Mouse (Mus musculus): ENCODE data around the gene S100a4. TPM values are rescaled to one million over a fixed set of nuclear protein-coding genes. Genes with fewer than 3 reads are reported as not detected.

The S100a4 gene
- total and polyA plus RNA-seq, 3 experiments, result 1.1 TPM; not detected in 2

DNA sequence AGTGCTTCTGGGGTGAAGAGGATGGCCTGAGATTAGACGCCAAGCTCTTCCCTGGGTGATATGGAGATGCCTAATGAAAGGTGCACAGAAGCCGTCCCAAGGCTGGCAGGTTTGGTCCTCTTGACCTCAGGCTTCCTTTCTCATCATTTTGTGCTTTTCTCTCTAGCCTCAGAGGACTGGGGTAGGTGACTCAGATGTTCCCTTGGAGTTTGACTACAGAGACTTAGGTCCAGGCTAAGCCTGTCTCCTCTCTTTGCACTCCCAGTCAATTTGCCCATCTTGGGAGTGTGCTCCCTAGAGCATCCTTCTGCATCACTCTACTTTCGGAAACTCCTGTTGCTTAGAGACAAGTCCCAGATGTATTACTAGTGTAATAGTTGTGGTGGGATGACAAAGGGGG lies 3.8 kb downstream of the S100a4 start:
- no peak overlapping the region for H3K9ac ChIP-seq (ENCODE audit: insufficient read depth, low read depth)
- H3K27ac ChIP-seq (ENCODE audit: insufficient read depth, low read depth), result no peak overlapping the region
- in situ Hi-C loops (cut with MboI; ENCODE audit: low pct_ligation_motif_present, low pct_unique_long_range_greater_than_20kb, low sequenced_read_pairs) (no loop called here), dilution Hi-C loops (cut with MboI; ENCODE audit: extremely low pct_ligation_motif_present, extremely low pct_unique_long_range_greater_than_20kb, low sequenced_read_pairs) (no loop called here)
- peaks cover 2% of the 10 kb centered on the region for H3K27me3 ChIP-seq (replicated peaks)
- no peak for DNase-seq (ENCODE audit: extremely low read depth)
- no peaks in the 10 kb centered on the region for H3K79me2 ChIP-seq (replicated peaks; ENCODE audit: control insufficient read depth, extremely low read depth, insufficient read depth, poor library complexity, severe bottlenecking)
- peaks cover 0 to 33% of the 10 kb centered on the region in 2 experiments; a peak in 2 of 4 replicates for H3K4me1 ChIP-seq (ENCODE audit: control insufficient read depth in 1 of 2, insufficient read depth in 2 of 2)
- H3K36me3 ChIP-seq (replicated peaks in 1 of 2; ENCODE audit: control insufficient read depth in 1 of 2, insufficient read depth in 1 of 2, low read length in 1 of 2), result no peaks in the 10 kb centered on the region
- TF ChIP-seq EP300 (IDR thresholded peaks at IDR 0.05; ENCODE audit: low read length), result no peak
- no peak for TF ChIP-seq POLR2AphosphoS2 (IDR thresholded peaks at IDR 0.05; ENCODE audit: low read depth, low read length)
- no peak for TF ChIP-seq KAT2A (IDR thresholded peaks at IDR 0.05; ENCODE audit: insufficient replicate concordance, low read length)
- no peak for TF ChIP-seq HCFC1 (IDR thresholded peaks at IDR 0.05; ENCODE audit: low read depth, low read length)
- no peak for TF ChIP-seq JUN (IDR thresholded peaks at IDR 0.05; ENCODE audit: insufficient read depth, low read depth, low read length)
- no peak for TF ChIP-seq POLR2A (IDR thresholded peaks at IDR 0.05; ENCODE audit: low read depth, low read length)
- no peak for TF ChIP-seq CHD2 (IDR thresholded peaks at IDR 0.05; ENCODE audit: low read length)
- no peak for TF ChIP-seq TCF12 (IDR thresholded peaks at IDR 0.05; ENCODE audit: low read depth, low read length)
- TF ChIP-seq ZC3H11A (IDR thresholded peaks at IDR 0.05; ENCODE audit: low read depth, low read length), result no peak
- no peak for TF ChIP-seq MAFK (IDR thresholded peaks at IDR 0.05; ENCODE audit: insufficient replicate concordance, low read length)
- TF ChIP-seq GABPA (IDR thresholded peaks at IDR 0.05; ENCODE audit: insufficient replicate concordance, low read depth, low read length), result no peak
- no peak for TF ChIP-seq BHLHE40 (IDR thresholded peaks at IDR 0.05; ENCODE audit: low read depth, low read length)
- H3K4me3 ChIP-seq (replicated peaks in 1 of 3; ENCODE audit: low read depth in 2 of 3, low read length in 2 of 3, poor library complexity in 1 of 3), result no peak overlapping the region
- H3K4me2 ChIP-seq (ENCODE audit: insufficient read depth, low read depth, poor library complexity, severe bottlenecking), result no peak overlapping the region
- no peaks in the 10 kb centered on the region for H3K9me3 ChIP-seq (replicated peaks; ENCODE audit: low read length)

DNA sequence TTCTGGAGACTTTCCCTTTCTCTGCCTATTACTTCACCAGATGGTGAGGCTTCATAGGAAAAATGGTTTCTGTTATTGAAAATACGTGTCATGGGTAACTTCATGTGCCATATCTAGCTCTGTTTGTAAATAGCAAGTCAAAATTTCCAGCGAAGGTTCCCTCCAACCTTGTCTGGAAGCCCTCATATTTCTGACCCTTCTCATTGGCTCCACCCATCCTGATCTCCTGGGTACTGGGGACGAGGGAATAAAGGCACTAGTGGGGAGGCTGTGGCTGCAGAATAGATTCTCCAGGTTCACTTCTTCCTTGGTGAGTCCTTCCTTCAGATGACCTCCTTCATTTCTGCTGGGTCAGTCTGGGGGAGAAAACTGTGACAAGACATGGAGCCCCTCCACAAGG lies 4.7 kb downstream of the S100a4 start, which contains the start of gene S100a5:
Gene S100a5, plus strand, starts transcription at position 301 of the 400 bp plus-strand sequence.
- in situ Hi-C loops (cut with MboI; ENCODE audit: low pct_ligation_motif_present, low pct_unique_long_range_greater_than_20kb, low sequenced_read_pairs), result no loop called here
- Histone ChIP-seq H3K36me3 (replicated peaks in 1 of 2; ENCODE audit: control insufficient read depth in 1 of 2, insufficient read depth in 1 of 2, low read length in 1 of 2) (no peaks in the 10 kb centered on the region), H3K4me2 (ENCODE audit: insufficient read depth, low read depth, poor library complexity, severe bottlenecking) (no peak within 1 kb of the TSS), H3K27me3 (replicated peaks) (peaks cover 2% of the 10 kb centered on the region), H3K27ac (ENCODE audit: insufficient read depth, low read depth) (no peak within 1 kb of the TSS), H3K4me3 (replicated peaks in 1 of 3; ENCODE audit: low read depth in 2 of 3, low read length in 2 of 3, poor library complexity in 1 of 3) (no peak within 1 kb of the TSS), H3K9ac (ENCODE audit: insufficient read depth, low read depth) (no peak within 1 kb of the TSS), H3K9me3 (replicated peaks; ENCODE audit: low read length) (no peaks in the 10 kb centered on the region), H3K4me1 (ENCODE audit: control insufficient read depth in 1 of 2, insufficient read depth in 2 of 2) (peaks cover 0 to 39% of the 10 kb centered on the region in 2 experiments; a peak in 2 of 4 replicates), H3K79me2 (replicated peaks; ENCODE audit: control insufficient read depth, extremely low read depth, insufficient read depth, poor library complexity, severe bottlenecking) (no peaks in the 10 kb centered on the region)
- dilution Hi-C loops (cut with MboI; ENCODE audit: extremely low pct_ligation_motif_present, extremely low pct_unique_long_range_greater_than_20kb, low sequenced_read_pairs), result no loop called here
- no peak for DNase-seq (ENCODE audit: extremely low read depth)
- TF ChIP-seq JUN (IDR thresholded peaks at IDR 0.05; ENCODE audit: insufficient read depth, low read depth, low read length), result no peak
- TF ChIP-seq KAT2A (IDR thresholded peaks at IDR 0.05; ENCODE audit: insufficient replicate concordance, low read length), result no peak
- no peak for TF ChIP-seq JUND (conservative IDR thresholded peaks at IDR 0.05; ENCODE audit: low read depth, low read length)
- no peak for TF ChIP-seq ELF1 (IDR thresholded peaks at IDR 0.05; ENCODE audit: low read depth, low read length)
- TF ChIP-seq CTCF (conservative IDR thresholded peaks at IDR 0.05 in 1 of 2, IDR thresholded peaks at IDR 0.05 in 1 of 2; ENCODE audit: low read depth in 2 of 2, low read length in 2 of 2), result no peak
- TF ChIP-seq ZNF384 (IDR thresholded peaks at IDR 0.05; ENCODE audit: low read depth, low read length), result no peak
- TF ChIP-seq MAX (IDR thresholded peaks at IDR 0.05; ENCODE audit: low read length), result no peak
- TF ChIP-seq MAZ (IDR thresholded peaks at IDR 0.05; ENCODE audit: low read depth, low read length), result no peak
- no peak for TF ChIP-seq PAX5 (IDR thresholded peaks at IDR 0.05; ENCODE audit: low read length)
- no peak for TF ChIP-seq TCF12 (IDR thresholded peaks at IDR 0.05; ENCODE audit: low read depth, low read length)
- TF ChIP-seq ZMIZ1 (IDR thresholded peaks at IDR 0.05; ENCODE audit: low read depth, low read length), result no peak

All from CH12.LX (cell line).